Mouse (Mus musculus): ENCODE data around the gene Sgo1. TPM values are rescaled to one million over a fixed set of nuclear protein-coding genes. Genes with fewer than 3 reads are reported as not detected.

Sgo1 gene
- polyA plus RNA-seq, 1 experiment: 2.1 TPM

DNA sequence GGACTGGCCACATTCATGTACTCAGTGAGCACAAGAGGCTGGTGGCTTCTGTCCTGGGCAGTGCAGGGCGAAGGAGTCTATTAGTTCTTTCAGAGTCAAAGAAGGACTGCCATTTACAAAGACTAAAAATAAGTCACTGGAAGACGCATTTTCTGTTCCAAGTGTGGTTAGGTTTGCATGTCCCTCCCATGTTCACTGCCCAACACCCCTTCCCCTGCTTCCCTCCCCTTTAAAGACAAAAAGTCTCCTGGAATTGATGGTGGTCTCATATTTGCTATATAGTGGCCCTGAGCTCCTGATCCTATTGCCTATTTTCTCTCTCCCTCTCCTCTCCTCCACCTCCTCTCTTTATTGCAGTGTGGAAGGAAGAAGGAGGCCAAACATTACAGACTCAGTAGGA, 33.2 kb downstream of the Sgo1 start:
- H3K36me3 ChIP-seq (ENCODE audit: control insufficient read depth): peaks cover 90% of the 10 kb centered on the region
- H3K4me1 ChIP-seq (ENCODE audit: control insufficient read depth): no peaks in the 10 kb centered on the region
- no peak for TF ChIP-seq TAL1 (IDR thresholded peaks at IDR 0.05; ENCODE audit: low read length)
- TF ChIP-seq GATA1 (IDR thresholded peaks at IDR 0.05; ENCODE audit: low read length): no peak
- H3K4me3 ChIP-seq (replicated peaks): no peak overlapping the region
- H3K27me3 ChIP-seq (ENCODE audit: control insufficient read depth): no peaks in the 10 kb centered on the region
- H3K9me3 ChIP-seq (ENCODE audit: control insufficient read depth, low read length): no peaks in the 10 kb centered on the region

DNA sequence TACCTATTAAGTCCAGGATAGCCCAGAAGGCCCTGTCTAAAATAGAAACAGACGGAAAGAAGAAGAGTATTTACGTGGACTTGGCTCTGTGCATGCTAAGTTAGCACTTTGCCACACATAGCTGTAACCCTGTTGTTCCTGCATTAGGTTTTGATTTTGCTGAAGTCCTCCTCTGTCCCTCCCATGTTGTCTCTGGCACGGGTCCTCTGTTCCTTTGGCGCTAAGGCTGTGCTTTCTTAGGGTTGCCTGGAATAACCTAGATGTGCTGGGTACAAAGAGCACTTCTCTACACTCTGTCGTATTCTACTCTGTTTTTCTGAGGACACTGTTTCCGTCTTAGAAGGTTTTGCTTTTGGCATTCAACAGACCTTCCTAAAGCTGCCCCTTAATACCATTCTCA, 34.1 kb downstream of the Sgo1 start:
- no peak for TF ChIP-seq GATA1 (IDR thresholded peaks at IDR 0.05; ENCODE audit: low read length)
- no peak for TF ChIP-seq TAL1 (IDR thresholded peaks at IDR 0.05; ENCODE audit: low read length)
- Histone ChIP-seq H3K4me3 (replicated peaks) (no peak overlapping the region), H3K27me3 (ENCODE audit: control insufficient read depth) (no peaks in the 10 kb centered on the region), H3K36me3 (ENCODE audit: control insufficient read depth) (peaks cover 82% of the 10 kb centered on the region), H3K9me3 (ENCODE audit: control insufficient read depth, low read length) (no peaks in the 10 kb centered on the region), H3K4me1 (ENCODE audit: control insufficient read depth) (no peaks in the 10 kb centered on the region)

DNA sequence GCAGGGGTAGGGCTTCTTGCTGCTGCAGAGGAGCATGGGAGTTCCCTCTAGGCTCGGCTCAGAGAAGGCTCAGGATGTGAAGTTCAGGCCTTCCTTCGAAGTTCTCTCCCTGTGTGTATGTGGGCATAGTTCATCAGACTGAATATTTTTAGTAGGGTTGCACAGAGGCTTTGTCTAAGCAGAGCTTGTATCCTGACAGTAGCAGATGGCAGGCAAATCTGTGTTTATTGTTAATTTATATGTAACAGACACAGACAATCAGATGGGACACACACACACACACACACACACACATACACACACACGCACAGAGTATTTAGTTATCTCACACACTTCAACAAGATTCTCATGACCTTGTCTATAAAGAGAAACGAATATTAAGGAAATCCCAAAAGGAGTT, 34.5 kb downstream of the Sgo1 start:
- no peak overlapping the region for H3K4me3 ChIP-seq (replicated peaks)
- H3K27me3 ChIP-seq (ENCODE audit: control insufficient read depth): no peaks in the 10 kb centered on the region
- no peak for TF ChIP-seq TAL1 (IDR thresholded peaks at IDR 0.05; ENCODE audit: low read length)
- no peak for TF ChIP-seq GATA1 (IDR thresholded peaks at IDR 0.05; ENCODE audit: low read length)
- H3K4me1 ChIP-seq (ENCODE audit: control insufficient read depth): no peaks in the 10 kb centered on the region
- H3K36me3 ChIP-seq (ENCODE audit: control insufficient read depth): peaks cover 77% of the 10 kb centered on the region
- no peaks in the 10 kb centered on the region for H3K9me3 ChIP-seq (ENCODE audit: control insufficient read depth, low read length)

DNA sequence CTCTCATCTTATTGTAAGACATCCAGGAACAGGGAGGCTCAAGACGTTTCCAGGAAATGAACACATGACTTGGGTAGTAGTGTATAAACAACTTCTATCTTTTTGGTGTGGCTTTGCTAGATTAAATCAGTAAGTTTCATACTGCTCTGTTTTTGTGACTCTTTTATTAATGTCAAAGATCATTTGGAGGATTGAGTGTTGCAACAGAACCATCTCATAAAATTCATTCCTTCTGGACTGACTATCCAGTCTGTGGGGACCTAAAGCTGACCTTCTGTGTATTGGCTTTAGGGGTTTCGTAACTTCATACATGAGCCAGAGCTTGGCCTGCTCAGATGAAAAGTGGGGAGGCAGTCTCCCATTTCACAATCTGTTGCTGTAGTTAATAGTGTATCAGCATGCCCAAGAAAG, 38.9 kb downstream of the Sgo1 start:
- no peaks in the 10 kb centered on the region for H3K4me1 ChIP-seq (ENCODE audit: control insufficient read depth)
- H3K9me3 ChIP-seq (ENCODE audit: control insufficient read depth, low read length): peaks cover 2% of the 10 kb centered on the region
- H3K36me3 ChIP-seq (ENCODE audit: control insufficient read depth): peaks cover 75% of the 10 kb centered on the region
- TF ChIP-seq TAL1 (IDR thresholded peaks at IDR 0.05; ENCODE audit: low read length): no peak
- TF ChIP-seq GATA1 (IDR thresholded peaks at IDR 0.05; ENCODE audit: low read length): no peak
- H3K27me3 ChIP-seq (ENCODE audit: control insufficient read depth): no peaks in the 10 kb centered on the region
- H3K4me3 ChIP-seq (replicated peaks): no peak overlapping the region

DNA sequence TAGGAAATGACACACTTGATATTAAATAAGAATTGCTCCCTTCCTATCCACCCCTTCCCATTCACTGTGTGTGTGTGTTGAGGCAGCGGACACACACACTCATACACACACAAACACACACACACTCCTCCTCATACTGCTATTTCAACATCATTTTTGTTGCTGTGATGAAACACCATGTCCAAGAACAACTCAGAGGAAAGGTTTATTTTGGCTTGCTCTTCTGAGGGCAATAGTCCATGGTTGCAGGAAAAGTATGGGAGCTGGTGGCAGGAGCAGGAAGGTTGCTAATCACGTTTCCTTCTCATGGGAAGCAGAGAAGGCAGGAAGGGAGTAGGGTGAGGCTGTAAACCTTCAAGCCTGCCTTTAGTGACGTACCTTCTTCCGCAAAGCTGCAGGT, 45.8 kb downstream of the Sgo1 start:
- H3K27me3 ChIP-seq (ENCODE audit: control insufficient read depth): no peaks in the 10 kb centered on the region
- no peaks in the 10 kb centered on the region for H3K9me3 ChIP-seq (ENCODE audit: control insufficient read depth, low read length)
- no peak for TF ChIP-seq GATA1 (IDR thresholded peaks at IDR 0.05; ENCODE audit: low read length)
- no peak for TF ChIP-seq TAL1 (IDR thresholded peaks at IDR 0.05; ENCODE audit: low read length)
- no peak overlapping the region for H3K4me3 ChIP-seq (replicated peaks)
- H3K36me3 ChIP-seq (ENCODE audit: control insufficient read depth): peaks cover 86% of the 10 kb centered on the region
- no peaks in the 10 kb centered on the region; the same call in 1 of the 2 replicates for H3K4me1 ChIP-seq (ENCODE audit: control insufficient read depth)

DNA sequence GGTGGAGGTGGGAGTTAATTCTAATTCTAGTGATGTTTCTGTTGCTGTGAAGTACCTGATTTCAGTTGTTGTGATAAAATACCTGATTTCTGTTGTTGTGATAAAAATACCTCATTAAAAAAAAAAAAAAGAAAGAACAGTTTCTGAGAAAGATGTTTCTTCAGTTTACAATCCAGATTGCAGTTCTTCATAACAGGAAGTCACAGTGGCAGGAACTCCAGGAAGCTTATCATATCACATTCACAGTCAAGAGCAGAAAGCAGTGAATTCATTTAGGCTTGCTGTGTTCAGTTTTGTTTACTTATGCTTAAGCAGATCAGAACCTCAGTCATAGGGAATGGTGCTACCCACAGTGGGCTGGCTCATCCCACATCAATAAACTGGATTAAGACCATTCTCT, 57.8 kb downstream of the Sgo1 start:
- no peak overlapping the region for H3K4me3 ChIP-seq (replicated peaks)
- H3K9me3 ChIP-seq (ENCODE audit: control insufficient read depth, low read length): no peaks in the 10 kb centered on the region
- TF ChIP-seq TAL1 (IDR thresholded peaks at IDR 0.05; ENCODE audit: low read length) (no peak), GATA1 (IDR thresholded peaks at IDR 0.05; ENCODE audit: low read length) (no peak)
- H3K36me3 ChIP-seq (ENCODE audit: control insufficient read depth): peaks cover 64% of the 10 kb centered on the region
- H3K4me1 ChIP-seq (ENCODE audit: control insufficient read depth): no peaks in the 10 kb centered on the region
- no peaks in the 10 kb centered on the region for H3K27me3 ChIP-seq (ENCODE audit: control insufficient read depth)

DNA sequence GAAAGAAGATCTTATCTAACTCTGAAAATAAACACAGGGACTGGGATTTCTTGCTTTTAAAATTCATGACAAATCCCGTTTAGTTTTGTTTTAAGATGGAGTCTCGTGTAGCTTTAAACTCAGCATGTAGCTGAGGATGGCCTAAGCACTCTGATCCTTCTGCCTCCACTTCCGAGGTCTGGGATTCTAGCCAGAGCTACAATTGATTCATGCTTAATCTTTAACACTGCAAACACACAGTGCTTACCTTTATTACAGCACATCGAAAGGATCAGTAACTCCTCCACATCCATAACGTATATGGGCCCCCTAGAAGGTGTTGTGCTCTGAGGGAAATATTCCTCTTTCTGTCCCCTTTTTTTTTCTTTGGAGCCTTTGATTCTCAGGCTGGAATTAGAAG, 61.0 kb downstream of the Sgo1 start:
- Histone ChIP-seq H3K27me3 (ENCODE audit: control insufficient read depth) (no peaks in the 10 kb centered on the region), H3K9me3 (ENCODE audit: control insufficient read depth, low read length) (no peaks in the 10 kb centered on the region), H3K36me3 (ENCODE audit: control insufficient read depth) (peaks cover 60% of the 10 kb centered on the region), H3K4me1 (ENCODE audit: control insufficient read depth) (no peaks in the 10 kb centered on the region), H3K4me3 (replicated peaks) (no peak overlapping the region)
- TF ChIP-seq TAL1 (IDR thresholded peaks at IDR 0.05; ENCODE audit: low read length) (no peak), GATA1 (IDR thresholded peaks at IDR 0.05; ENCODE audit: low read length) (no peak)

DNA sequence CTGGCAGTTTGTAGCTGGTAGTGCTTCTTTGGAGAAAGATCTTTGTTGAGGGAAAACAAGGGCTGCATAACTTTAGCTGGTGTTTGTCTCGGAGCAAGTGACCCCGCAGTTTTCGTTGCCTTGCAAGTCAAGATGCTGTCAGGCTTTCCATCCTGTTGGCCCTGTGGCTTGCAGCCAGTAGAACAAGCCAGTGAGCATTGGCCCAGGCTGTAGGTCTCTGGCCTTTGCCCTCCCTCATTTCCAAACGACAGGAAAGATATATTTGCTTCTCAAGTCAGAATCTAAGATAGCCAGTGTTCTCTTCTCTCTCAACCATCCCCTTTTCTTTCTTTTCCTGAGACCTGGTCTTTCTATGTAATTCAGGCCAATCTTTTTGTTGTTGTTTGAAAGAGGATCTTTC, 61.6 kb downstream of the Sgo1 start:
- no peaks in the 10 kb centered on the region for H3K27me3 ChIP-seq (ENCODE audit: control insufficient read depth)
- peaks cover under 1% of the 10 kb centered on the region; the same call in 1 of the 2 replicates for H3K4me1 ChIP-seq (ENCODE audit: control insufficient read depth)
- H3K36me3 ChIP-seq (ENCODE audit: control insufficient read depth): peaks cover 54% of the 10 kb centered on the region
- no peaks in the 10 kb centered on the region for H3K9me3 ChIP-seq (ENCODE audit: control insufficient read depth, low read length)
- H3K4me3 ChIP-seq (replicated peaks): no peak overlapping the region
- TF ChIP-seq GATA1 (IDR thresholded peaks at IDR 0.05; ENCODE audit: low read length): no peak
- no peak for TF ChIP-seq TAL1 (IDR thresholded peaks at IDR 0.05; ENCODE audit: low read length)

DNA sequence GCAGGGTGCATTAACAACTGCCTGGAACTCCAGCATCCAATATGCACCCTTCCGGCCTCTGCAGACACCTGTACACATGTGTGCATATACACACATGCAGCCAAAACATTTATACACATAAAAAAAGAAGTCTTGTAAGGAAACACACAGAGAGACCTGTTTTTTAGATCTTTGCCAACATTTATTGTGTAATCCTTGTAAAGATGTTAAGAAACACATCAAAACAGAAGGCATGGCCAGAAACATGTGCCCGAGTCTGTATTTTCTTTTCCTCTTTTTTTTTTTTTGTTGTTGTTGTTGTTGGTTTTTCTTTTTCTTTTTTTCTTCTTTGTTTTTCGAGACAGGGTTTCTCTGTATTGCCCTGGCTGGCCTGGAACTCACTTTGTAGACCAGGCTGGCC, 63.0 kb downstream of the Sgo1 start:
- no peaks in the 10 kb centered on the region for H3K9me3 ChIP-seq (ENCODE audit: control insufficient read depth, low read length)
- TF ChIP-seq TAL1 (IDR thresholded peaks at IDR 0.05; ENCODE audit: low read length) (no peak), GATA1 (IDR thresholded peaks at IDR 0.05; ENCODE audit: low read length) (no peak)
- peaks cover 45% of the 10 kb centered on the region for H3K36me3 ChIP-seq (ENCODE audit: control insufficient read depth)
- H3K4me1 ChIP-seq (ENCODE audit: control insufficient read depth): peaks cover 12% of the 10 kb centered on the region
- no peaks in the 10 kb centered on the region for H3K27me3 ChIP-seq (ENCODE audit: control insufficient read depth)
- H3K4me3 ChIP-seq (replicated peaks): no peak overlapping the region

Other genes starting within 250 kb of the Sgo1 start
- not detected in 2 replicates for gene Efhb, start 226.0 kb downstream of the Sgo1 start, polyA plus RNA-seq (2012)
- 1.3 and 1.5 TPM in 2 replicates for gene Rab5a, start 210.1 kb downstream of the Sgo1 start, polyA plus RNA-seq (2012)
- gene Pp2d1, start 149.9 kb downstream of the Sgo1 start, polyA plus RNA-seq (2012): not detected in 2 replicates
- gene Kat2b, start 122.5 kb downstream of the Sgo1 start, polyA plus RNA-seq (2012): 0.23 and 0.36 TPM in 2 replicates
- gene Sult1c2, start 157.0 kb upstream of the Sgo1 start, polyA plus RNA-seq (2012): not detected in 2 replicates

All from erythroblast, embryonic 14.5 days (primary cell).